Mouse (Mus musculus): ENCODE measurements around the gene Chrna10.
A peak's percentile ranks its signal among the peaks of the same experiment; 100 is the strongest.

Gene Chrna10

DNA sequence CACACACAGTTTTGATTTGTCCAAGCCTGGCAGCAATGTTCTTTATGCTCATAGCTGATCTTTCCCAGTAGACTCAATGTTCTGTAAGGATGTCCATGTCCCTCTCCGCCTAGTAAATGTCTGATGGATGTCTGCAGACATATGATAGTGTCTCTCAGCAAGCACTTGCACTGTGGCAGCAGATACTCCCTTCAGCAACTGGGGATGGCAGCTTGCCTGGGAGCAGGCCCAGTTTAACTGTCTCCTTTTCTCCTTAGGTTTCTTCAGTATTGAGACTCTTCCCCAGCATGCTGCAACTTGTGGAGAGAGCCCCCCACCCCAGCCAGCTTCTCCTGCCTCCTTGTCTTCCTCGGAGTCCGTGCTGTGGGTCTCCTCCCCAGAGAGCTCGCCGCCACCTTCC lies 34.8 kb downstream of the Chrna10 start:
- no peak for DNase-seq (ENCODE audit: low spot score)

GRCm38 (mm10) chr7:102080311-102080710 lies 36.3 kb downstream of the Chrna10 start:
- no peak for DNase-seq (ENCODE audit: low spot score)

DNA sequence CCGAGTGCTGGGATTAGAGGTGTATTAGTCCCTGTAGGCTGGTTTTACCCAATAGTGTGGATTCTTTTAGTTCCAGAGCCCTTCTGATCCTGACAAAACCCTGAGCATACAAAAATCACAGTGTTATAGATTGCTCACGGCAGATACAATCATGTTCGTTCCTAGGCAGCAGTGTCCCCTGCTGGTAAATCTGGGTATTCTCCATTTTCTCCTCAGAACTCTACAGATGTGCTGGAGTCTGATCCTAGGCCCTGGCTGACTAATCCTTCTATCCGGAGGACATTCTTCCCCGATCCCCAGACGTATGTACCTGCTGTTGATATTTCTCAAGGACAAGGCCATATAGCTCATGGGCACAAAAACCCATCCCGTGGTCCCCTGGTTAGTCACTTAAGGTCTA lies 38.1 kb downstream of the Chrna10 start:
- DNase-seq (ENCODE audit: low spot score): no peak

DNA sequence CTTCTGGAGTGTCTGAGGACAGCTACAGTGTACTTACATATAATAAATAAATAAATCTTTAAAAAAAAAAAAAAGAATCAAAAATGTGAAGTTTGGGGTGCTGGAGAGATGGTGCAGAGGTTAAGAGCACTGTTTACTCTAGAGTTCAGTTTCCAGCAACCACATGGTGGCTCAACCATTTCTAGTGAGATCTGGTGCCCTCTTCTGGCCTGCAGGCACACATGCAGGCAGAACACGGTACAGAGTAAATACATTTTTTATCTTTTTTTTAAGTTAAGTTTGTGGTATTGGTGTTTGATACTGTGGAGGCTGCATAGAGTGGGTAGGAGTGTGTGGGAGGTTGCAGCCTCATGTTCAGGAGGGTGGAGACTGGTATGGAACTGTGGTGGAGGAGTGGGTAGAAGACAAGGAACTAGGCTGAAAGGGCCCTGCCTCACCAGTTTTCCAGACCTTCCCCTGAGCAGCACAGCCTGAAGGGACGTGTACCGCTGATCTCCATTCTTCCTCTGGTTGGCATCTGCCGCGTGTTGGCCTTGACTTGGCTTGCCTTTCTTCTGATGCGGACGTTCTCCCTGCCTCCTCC lies 39.8 kb downstream of the Chrna10 start:
- DNase-seq (ENCODE audit: low spot score): peak; percentile 49

- DNase-seq (ENCODE audit: low spot score): no peak
Observed at GRCm38 (mm10) chr7:102066363-102066762, 50.3 kb downstream of the Chrna10 start.

GRCm38 (mm10) chr7:102065046-102065891 lies 51.4 kb downstream of the Chrna10 start, which contains the start of the genes Rnf121, Xndc1 and Xntrpc:
Gene Rnf121 (minus strand): TSS chr7:102065469.
Gene Xndc1 (plus strand): TSS chr7:102065511.
Gene Xntrpc (plus strand): TSS chr7:102065713.
- peak; percentile 94 for DNase-seq (ENCODE audit: low spot score)

GRCm38 (mm10) chr7:102064655-102065045 lies 52.0 kb downstream of the Chrna10 start:
- no peak for DNase-seq (ENCODE audit: low spot score)

DNA sequence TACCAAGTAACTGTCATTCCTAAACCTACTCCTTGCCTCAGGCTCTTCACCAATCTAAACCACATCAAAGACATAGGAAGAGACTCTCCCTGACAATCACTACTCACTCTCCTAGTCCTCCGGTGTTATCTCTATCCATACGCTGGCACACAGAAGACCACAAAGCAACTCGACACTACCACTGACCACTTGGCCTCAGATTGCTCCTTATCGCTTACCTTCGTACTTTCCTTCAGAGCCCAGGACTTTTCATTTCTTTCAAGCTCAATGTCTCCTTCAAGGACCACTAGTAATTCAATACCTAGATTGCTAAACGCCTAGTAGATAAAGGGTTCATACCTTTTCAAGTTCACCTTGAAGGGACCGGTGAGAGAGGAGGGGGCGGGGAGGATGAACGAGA lies 52.7 kb downstream of the Chrna10 start:
- DNase-seq (ENCODE audit: low spot score): no peak

DNA sequence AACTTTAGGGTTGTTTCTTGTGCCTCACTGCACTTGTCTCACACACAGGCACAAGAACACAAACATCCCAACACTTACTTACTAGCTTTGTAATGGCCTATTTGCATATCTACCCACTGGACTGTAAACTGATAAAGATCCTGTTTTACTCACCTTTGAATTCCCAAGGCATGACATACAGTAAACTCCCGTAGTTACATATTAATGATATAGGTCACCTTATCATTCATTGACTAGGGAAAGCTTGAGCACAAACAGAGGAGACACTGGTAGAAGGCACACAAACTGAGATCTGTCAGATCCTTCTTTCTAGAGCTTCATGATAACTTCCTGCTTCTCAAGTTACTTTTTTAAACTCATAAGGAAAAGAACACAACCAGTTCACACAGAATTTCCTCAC lies 54.4 kb downstream of the Chrna10 start:
- no peak for DNase-seq (ENCODE audit: low spot score)

DNA sequence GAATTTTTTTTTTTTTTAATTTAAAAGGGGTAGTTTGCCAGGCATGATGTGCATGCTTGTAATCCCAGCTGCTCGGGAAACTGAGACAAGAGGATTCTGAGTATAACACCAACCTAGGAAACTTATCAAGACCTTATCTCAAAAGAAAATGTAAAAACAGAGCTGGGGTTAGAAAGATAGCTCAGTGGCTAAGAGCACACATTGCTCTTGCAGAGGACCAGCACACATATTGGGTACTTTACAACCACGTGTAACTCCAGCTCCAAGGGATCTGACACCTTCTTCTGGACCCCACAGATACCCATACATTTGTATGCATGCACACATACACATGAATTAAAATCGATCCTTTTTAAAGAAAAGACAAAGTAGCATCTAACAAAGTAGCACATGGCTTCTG lies 55.3 kb downstream of the Chrna10 start:
- DNase-seq (ENCODE audit: low spot score): no peak

All from T-cell, adult 2 months (primary cell).